Mouse (Mus musculus) midbrain, embryonic 16.5 days (tissue): ENCODE measurements at regions not wholly inside any gene's neighbourhood (a gene's known extent, or its start where the extent isn't known, plus 50 kb on each side); places are given as distances from the start of the nearest gene placed in this dataset.
A peak's percentile ranks its signal among the peaks of the same experiment; 100 is the strongest.

Experiments used
- ATAC-seq: fragments of 200-750 bp; cut with Nextera tagmentation; 2 replicates; pipeline ENCODE4 v1.8.0; 2017; ENCODE audit warnings: moderate TSS enrichment
- H3K27ac ChIP-seq: fragments of 300-500 bp; sonication (generic); 2 replicates; pipeline ENCODE4 v1.5.1; 2014; ENCODE audit warnings: mild to moderate bottlenecking, low read length, mixed read lengths
- H3K27me3 ChIP-seq: fragments of 300-500 bp; sonication (generic); 2 replicates; pipeline ENCODE4 v1.6.1; 2014; ENCODE audit warnings: low read depth, low read length, mixed read lengths; ENCODE audit not compliant: control insufficient read depth, insufficient read depth
- H3K36me3 ChIP-seq: fragments of 300-500 bp; sonication (generic); 2 replicates; pipeline ENCODE4 v1.6.1; 2014; ENCODE audit warnings: mild to moderate bottlenecking, low read length, moderate library complexity, mixed read lengths; ENCODE audit not compliant: control insufficient read depth, insufficient read depth
- H3K4me1 ChIP-seq: fragments of 300-500 bp; sonication (generic); 2 replicates; pipeline ENCODE4 v1.6.1; 2014; ENCODE audit warnings: mild to moderate bottlenecking, low read length, mixed read lengths; ENCODE audit not compliant: control insufficient read depth, insufficient read depth
- H3K4me2 ChIP-seq: fragments of 300-500 bp; sonication (generic); 2 replicates; pipeline ENCODE4 v1.6.1; 2014; ENCODE audit warnings: mild to moderate bottlenecking, low read length, mixed read lengths
- H3K4me3 ChIP-seq: fragments of 300-500 bp; sonication (generic); 2 replicates; pipeline ENCODE4 v1.5.1; 2014; ENCODE audit warnings: low read depth, mild to moderate bottlenecking, low read length, moderate library complexity, mixed read lengths
- H3K9ac ChIP-seq: fragments of 300-500 bp; sonication (generic); 2 replicates; pipeline ENCODE4 v1.6.1; 2014; ENCODE audit warnings: low read depth, low read length, mixed read lengths
- H3K9me3 ChIP-seq: fragments of 300-500 bp; sonication (generic); replicated peaks from 2 replicates; pipeline ENCODE4 v1.6.1; 2014; ENCODE audit warnings: mild to moderate bottlenecking, low read length, mixed read lengths; ENCODE audit not compliant: control insufficient read depth, poor library complexity, severe bottlenecking
- WGBS: fragments of 180-500 bp; shearing (Covaris S2); extraction: QIAGEN DNeasy Blood & Tissue Kit; methylation state at CpG from one replicate; pipeline ENCODE4 v1.1.7; 2014; 5-methylcytosine and 5-hydroxymethylcytosine counted together

DNA sequence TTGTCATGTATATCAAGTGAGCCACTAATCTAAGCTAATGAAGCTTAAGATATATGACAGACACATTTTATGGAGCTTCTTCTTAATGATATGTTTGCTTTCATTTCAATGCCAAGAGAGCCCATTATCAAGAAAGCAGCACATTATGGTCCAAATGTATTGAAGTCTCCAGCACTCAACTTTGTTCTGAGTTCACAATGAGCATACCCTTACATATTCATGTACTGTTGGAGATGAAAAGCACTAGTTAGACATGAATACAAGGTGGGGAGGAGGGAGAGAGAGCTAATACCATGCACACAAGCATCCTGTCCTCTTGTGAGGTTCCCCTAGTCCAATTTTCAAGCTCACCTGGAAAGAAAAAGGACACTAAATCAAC lies 241.3 kb downstream of the Car8 start:
- no peak for ATAC-seq

DNA sequence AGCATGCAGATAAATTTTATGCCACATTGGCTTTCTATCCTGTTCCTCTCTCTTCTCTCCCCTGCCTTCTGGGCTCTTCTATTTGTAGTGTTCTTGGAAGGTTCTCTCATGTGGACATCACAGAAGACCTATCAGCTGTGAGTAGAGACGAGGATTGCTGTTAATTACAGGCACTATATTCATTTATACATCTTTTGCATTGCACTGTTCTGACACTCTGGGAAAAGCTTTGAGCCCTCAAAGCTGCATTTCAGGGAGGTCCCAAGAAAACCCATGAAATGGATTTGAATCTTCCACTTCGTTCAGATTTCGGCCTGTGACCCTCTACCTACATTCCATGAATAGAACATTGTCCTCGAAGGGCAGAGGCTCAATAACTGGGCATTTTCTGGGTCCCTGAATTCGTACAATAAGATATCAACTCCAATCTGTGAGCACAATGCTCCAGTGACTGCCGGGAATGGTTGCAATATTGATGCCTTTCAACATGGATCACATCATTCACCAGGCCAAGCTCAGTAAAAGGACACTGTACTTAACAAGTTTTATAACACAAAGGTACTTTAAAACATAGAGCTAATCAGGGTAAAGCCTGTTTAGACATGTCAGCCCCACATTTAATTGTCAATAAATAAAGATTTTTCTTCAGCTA lies 241.8 kb downstream of the Car8 start:
- Histone ChIP-seq H3K4me3 (no peak overlapping the region), H3K27ac (no peak overlapping the region), H3K4me1 (no peaks in the 10 kb centered on the region), H3K27me3 (no peaks in the 10 kb centered on the region), H3K36me3 (no peaks in the 10 kb centered on the region), H3K9ac (no peak overlapping the region), H3K4me2 (no peak overlapping the region), H3K9me3 (no peaks in the 10 kb centered on the region)
- WGBS, result 14% methylated on average over 6 of the region's 6 CpGs
- ATAC-seq, result no peak

More for the DNA sequence above, 241.3 kb downstream of the Car8 start:
- Histone ChIP-seq H3K27me3 (no peaks in the 10 kb centered on the region), H3K27ac (no peak overlapping the region), H3K4me2 (no peak overlapping the region), H3K36me3 (no peaks in the 10 kb centered on the region), H3K4me3 (no peak overlapping the region), H3K9me3 (no peaks in the 10 kb centered on the region), H3K9ac (no peak overlapping the region), H3K4me1 (no peaks in the 10 kb centered on the region)

DNA sequence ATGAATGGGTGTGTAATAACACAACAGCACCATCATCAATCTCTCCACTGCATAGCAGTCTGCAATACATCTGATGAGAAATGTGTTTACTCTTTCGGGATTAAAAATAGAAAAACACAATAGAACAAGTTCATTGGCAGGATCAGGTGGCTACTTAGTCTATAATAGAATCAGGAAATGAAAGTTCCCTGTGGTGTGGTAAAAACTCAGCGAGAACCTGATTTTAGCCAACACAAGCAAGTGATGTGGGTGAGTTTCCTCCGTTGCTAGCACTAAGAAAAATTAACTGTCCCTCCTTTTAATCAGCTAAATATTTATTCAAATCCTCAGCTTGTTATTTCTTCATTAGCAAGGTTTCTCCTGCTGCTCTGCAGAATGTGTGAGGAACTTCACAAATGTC lies 245.9 kb downstream of the Car8 start:
- Histone ChIP-seq H3K36me3 (no peaks in the 10 kb centered on the region), H3K27ac (no peak overlapping the region), H3K9me3 (no peaks in the 10 kb centered on the region), H3K4me2 (no peak overlapping the region), H3K4me1 (no peaks in the 10 kb centered on the region), H3K4me3 (no peak overlapping the region), H3K9ac (no peak overlapping the region), H3K27me3 (no peaks in the 10 kb centered on the region)
- 63% methylated on average over 3 of the region's 3 CpGs for WGBS
- no peak for ATAC-seq

DNA sequence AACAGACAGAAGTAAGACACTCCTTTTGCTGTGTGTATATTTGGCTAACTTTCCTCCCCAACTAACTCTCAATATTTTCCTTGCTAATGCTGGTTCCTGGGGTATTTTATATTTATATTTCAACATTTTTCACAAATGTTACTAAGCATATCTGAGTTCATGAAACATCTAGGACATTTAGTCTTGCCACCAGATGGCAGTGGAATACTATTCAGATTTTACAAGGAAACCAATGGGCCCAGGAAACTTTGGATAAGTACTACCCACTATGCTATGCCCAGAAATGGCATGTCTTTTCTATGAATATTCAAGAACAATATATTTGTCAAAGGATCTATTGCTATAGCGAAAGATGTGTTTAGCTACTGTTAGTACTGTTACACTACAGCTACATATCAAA lies 251.1 kb downstream of the Car8 start:
- WGBS, result 96% methylated on average over 1 of the region's 1 CpGs
- Histone ChIP-seq H3K27ac (no peak overlapping the region), H3K9me3 (no peaks in the 10 kb centered on the region), H3K9ac (no peak overlapping the region), H3K4me2 (no peak overlapping the region), H3K27me3 (no peaks in the 10 kb centered on the region), H3K36me3 (no peaks in the 10 kb centered on the region), H3K4me3 (no peak overlapping the region), H3K4me1 (no peaks in the 10 kb centered on the region)
- no peak for ATAC-seq

DNA sequence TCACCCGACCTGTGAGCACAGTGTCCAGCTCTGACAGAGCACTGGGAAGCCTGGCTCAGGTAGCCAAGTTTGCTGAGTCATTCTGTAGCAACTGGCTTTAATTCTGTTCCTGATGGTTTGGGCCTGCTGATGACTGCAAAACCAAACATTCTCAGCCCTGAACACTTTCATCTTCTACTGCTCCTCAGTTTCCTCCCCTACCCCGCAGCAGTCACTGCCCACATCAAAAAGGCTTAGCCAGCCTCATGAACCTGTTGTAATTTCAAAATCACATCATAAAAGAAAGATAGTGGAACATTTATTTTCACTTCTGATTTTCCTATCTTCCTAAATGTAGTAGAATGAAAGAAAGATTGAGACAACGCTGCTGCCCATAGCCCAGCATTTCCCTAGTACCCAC lies 251.5 kb downstream of the Car8 start:
- no peak for ATAC-seq
- no peak overlapping the region for H3K4me3 ChIP-seq
- no peaks in the 10 kb centered on the region for H3K36me3 ChIP-seq
- H3K27ac ChIP-seq, result no peak overlapping the region
- H3K9ac ChIP-seq, result no peak overlapping the region
- H3K27me3 ChIP-seq, result no peaks in the 10 kb centered on the region
- no peaks in the 10 kb centered on the region for H3K4me1 ChIP-seq
- no peaks in the 10 kb centered on the region for H3K9me3 ChIP-seq
- H3K4me2 ChIP-seq, result no peak overlapping the region
- 85% methylated on average over 3 of the region's 3 CpGs for WGBS

DNA sequence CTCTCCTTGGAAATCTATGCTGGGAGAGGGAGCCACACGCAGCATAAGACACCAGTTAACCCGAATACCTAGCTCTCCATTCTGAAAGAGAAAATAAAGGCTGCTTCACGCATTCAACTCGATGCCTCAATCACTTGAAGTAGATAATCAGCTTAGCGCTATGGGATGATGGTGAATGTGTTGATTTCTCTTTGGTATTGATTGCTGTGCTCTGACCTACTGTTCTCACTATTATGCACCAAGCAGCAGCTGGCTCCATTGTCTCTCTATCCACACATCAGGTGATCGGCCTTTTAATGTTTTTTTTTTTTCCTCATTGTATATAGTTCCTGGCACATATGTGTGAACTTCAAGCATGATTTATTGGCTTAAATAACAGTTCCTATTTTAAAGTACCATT lies 254.0 kb downstream of the Car8 start:
- ATAC-seq, result no peak
- WGBS, result 39% methylated on average over 6 of the region's 6 CpGs

DNA sequence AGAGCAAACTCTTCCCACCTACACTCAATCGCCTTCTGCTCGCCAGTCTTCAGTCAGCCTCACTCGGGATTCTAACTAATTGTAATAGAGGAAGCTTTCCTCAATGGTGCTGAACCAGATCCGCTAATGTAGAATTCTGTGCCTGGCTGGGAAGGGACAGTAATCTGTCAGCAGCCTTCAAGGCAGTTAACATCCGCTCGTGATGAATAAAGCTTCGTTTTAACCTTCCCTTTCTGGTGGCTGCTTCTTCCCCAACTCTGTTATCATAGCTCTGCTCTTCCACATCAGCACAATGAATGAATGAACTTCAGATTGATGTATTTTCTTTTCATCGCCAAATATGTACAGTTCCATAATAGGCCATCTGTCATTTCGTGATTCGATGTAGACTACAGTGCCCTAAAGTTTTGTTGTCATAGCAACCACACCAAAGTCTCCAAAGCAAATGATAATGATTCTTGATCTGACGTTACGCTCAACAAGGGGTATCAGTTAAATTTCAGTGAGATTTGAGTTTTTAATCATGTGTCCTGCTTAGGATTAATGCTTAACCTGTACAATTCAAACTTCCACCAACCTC lies 259.0 kb downstream of the Car8 start:
- H3K27me3 ChIP-seq, result no peaks in the 10 kb centered on the region
- 66% methylated on average over 12 of the region's 12 CpGs for WGBS
- H3K4me3 ChIP-seq, result no peak overlapping the region
- no peaks in the 10 kb centered on the region for H3K36me3 ChIP-seq
- H3K9me3 ChIP-seq, result no peaks in the 10 kb centered on the region
- H3K4me2 ChIP-seq, result no peak overlapping the region
- ATAC-seq, result peak; percentile 54
- no peak overlapping the region for H3K9ac ChIP-seq
- no peak overlapping the region for H3K27ac ChIP-seq
- H3K4me1 ChIP-seq, result no peaks in the 10 kb centered on the region

More for the DNA sequence above, 254.0 kb downstream of the Car8 start:
- Histone ChIP-seq H3K4me2 (no peak overlapping the region), H3K36me3 (no peaks in the 10 kb centered on the region), H3K4me3 (no peak overlapping the region), H3K4me1 (no peaks in the 10 kb centered on the region), H3K9ac (no peak overlapping the region), H3K9me3 (no peaks in the 10 kb centered on the region), H3K27ac (no peak overlapping the region), H3K27me3 (no peaks in the 10 kb centered on the region)

DNA sequence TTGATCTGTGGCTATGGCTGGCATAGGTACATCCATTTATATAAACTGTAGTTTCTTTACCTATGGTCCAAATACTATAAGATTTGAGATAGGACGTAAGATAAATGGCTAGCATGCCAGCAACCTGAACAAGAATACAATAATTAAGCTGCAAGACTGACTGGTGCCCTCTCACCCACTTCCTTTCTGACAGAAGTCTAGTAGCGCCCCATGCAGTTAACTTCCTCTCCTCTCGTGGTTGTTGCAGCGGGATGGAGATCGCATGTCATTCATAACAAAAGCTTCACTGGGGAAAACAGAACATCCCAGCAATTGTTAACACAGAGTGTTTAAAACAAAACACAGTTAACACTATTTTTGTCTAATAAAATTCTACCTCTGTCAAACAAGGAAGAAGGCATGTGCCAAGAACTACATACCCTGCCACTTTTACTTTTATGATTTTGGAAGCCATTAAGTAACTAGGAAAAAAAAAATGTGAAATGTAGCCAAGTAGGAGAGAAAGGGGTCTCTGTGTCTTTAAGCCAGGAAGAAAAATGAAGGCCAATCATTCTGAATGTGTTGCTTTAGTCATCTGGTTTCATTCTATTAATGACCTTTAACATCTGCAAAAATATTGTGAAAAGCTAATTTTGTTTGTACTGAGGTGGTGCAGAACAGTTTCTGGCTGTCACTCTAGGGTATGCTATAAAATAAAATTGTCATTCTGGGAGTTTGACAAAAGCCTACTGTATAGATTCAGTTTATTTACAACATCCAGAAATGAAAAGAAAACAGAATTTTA lies 261.0 kb downstream of the Car8 start:
- no peak overlapping the region for H3K27ac ChIP-seq
- no peak for ATAC-seq
- no peaks in the 10 kb centered on the region for H3K27me3 ChIP-seq
- H3K36me3 ChIP-seq, result no peaks in the 10 kb centered on the region
- H3K9me3 ChIP-seq, result no peaks in the 10 kb centered on the region
- H3K4me1 ChIP-seq, result no peaks in the 10 kb centered on the region
- H3K4me3 ChIP-seq, result no peak overlapping the region
- H3K4me2 ChIP-seq, result no peak overlapping the region
- no peak overlapping the region for H3K9ac ChIP-seq
- WGBS, result 72% methylated on average over 5 of the region's 5 CpGs

DNA sequence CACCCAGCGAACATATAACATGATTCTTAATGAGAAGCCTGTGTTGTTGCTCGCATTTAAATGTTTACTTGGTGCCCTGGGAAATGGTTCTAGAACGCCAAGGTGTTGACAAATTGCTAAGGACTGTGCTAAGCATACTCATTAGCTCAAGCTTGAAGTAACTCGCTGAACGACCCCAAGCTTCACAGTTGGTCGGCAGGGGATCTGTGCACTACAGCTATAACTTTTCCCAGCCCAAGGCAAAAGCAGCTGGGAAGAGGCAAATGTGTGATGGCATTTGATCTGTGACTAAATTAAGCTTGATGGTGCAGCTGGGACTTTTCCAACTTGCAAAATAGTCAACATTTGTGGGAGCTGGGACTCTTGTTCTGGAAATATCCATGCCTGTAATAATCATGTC lies 268.6 kb downstream of the Car8 start:
- no peaks in the 10 kb centered on the region for H3K4me1 ChIP-seq
- ATAC-seq, result no peak
- H3K4me2 ChIP-seq, result no peak overlapping the region
- H3K4me3 ChIP-seq, result no peak overlapping the region
- WGBS, result 66% methylated on average over 6 of the region's 6 CpGs
- H3K27me3 ChIP-seq, result no peaks in the 10 kb centered on the region
- H3K9me3 ChIP-seq, result no peaks in the 10 kb centered on the region
- H3K9ac ChIP-seq, result no peak overlapping the region
- no peak overlapping the region for H3K27ac ChIP-seq
- no peaks in the 10 kb centered on the region for H3K36me3 ChIP-seq
